8 mouse cellular contexts compared by ENCODE assay signal in the genomic region with DNA sequence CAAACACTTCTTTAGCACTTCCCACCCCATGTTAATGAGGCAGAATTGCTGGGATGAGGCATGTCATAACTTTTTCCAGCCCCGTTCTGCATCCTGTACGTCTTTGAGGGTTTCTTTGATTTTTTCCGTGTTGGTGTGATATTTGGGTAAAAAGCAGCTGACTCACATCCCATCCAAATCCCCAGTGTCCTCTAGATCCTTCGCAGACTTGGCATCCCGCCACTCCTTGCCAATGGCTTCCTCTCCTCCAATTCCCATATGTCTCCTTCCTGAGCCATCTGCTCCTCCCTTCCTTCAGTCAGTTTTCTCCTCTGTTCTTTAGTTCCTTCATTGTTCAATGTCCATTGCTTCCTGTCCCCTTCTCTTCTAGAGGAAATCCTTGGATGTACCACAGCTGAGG.
DNase-seq lines count a peak whose midpoint lies in the region; ATAC-seq lines count a peak whose summit lies in the region.

No protein-coding gene starts in this region.

- peak; percentile 26 for DNase-seq in gastrocnemius, postnatal 10 days
- DNase-seq in gastrocnemius, postnatal 36 days, result no peak
- DNase-seq in adrenal gland, adult (ENCODE audit: inconsistent age in 2 of 2, low spot score in 1 of 2), result peak; percentile 49 to 72
- peak; percentile 94 to 97 for DNase-seq in cerebellum, postnatal 14 days
- peak; percentile 71 for DNase-seq in kidney, postnatal 14 days
- DNase-seq in MN1 (ENCODE audit: low spot score), result no peak
- no peak for DNase-seq in midbrain, embryonic 10.5 days (ENCODE audit: low spot score)

- no peak overlapping the region for H3K4me2 ChIP-seq in neural tube, embryonic 14.5 days (ENCODE audit: low read depth, low read length)

- intact Hi-C loops in gastrocnemius, postnatal 36 days (cut with DNase I), result no loop called here

- no peaks in the 10 kb centered on the region for H3K36me3 ChIP-seq in neural tube, embryonic 14.5 days (ENCODE audit: control insufficient read depth, insufficient read depth, low read length)
- H3K36me3 ChIP-seq in midbrain, embryonic 10.5 days, result no peaks in the 10 kb centered on the region

- ATAC-seq in neural tube, embryonic 14.5 days (ENCODE audit: low read depth), result peak; percentile 41; the same call in 1 of the 2 replicates

- no peaks in the 10 kb centered on the region for H3K9me3 ChIP-seq in neural tube, embryonic 14.5 days (ENCODE audit: control insufficient read depth, low read length)
- H3K9me3 ChIP-seq in midbrain, embryonic 10.5 days (replicated peaks), result no peaks in the 10 kb centered on the region

- no peak overlapping the region for H3K9ac ChIP-seq in neural tube, embryonic 14.5 days (replicated peaks; ENCODE audit: low read depth, low read length)

- no peak overlapping the region for H3K4me3 ChIP-seq in neural tube, embryonic 14.5 days (ENCODE audit: low read depth, low read length)
- no peak overlapping the region for H3K4me3 ChIP-seq in midbrain, embryonic 10.5 days

- H3K4me1 ChIP-seq in neural tube, embryonic 14.5 days (ENCODE audit: control insufficient read depth, insufficient read depth, low read length), result no peaks in the 10 kb centered on the region
- H3K4me1 ChIP-seq in midbrain, embryonic 10.5 days, result no peaks in the 10 kb centered on the region

- no peak overlapping the region for H3K27ac ChIP-seq in neural tube, embryonic 14.5 days (ENCODE audit: low read depth, low read length)
- no peak overlapping the region for H3K27ac ChIP-seq in midbrain, embryonic 10.5 days (replicated peaks)

- WGBS in neural tube, embryonic 14.5 days, result 19% methylated on average over 5 of the region's 5 CpGs
- WGBS in midbrain, embryonic 10.5 days, result 88% methylated on average over 5 of the region's 5 CpGs

- H3K27me3 ChIP-seq in neural tube, embryonic 14.5 days (ENCODE audit: control insufficient read depth, insufficient read depth, low read length), result no peaks in the 10 kb centered on the region
- no peaks in the 10 kb centered on the region for H3K27me3 ChIP-seq in midbrain, embryonic 10.5 days (ENCODE audit: low read depth, poor library complexity, severe bottlenecking)

Comparison
In these comparisons a context has a peak if more than half of its experiments do, and no peak if none do; other contexts are left out.
1. DNase-seq: peak in gastrocnemius, postnatal 10 days (single experiment), adrenal gland, adult (2 of 2), cerebellum, postnatal 14 days (2 of 2) and kidney, postnatal 14 days (single experiment); none in gastrocnemius, postnatal 36 days (0 of 2), MN1 (single experiment) and midbrain, embryonic 10.5 days (single experiment).